Mouse (Mus musculus) testis, adult 2 months (tissue): Measurements from ENCODE around the gene Zfp628. TPM values are rescaled to one million over a fixed set of nuclear protein-coding genes. Genes with fewer than 3 reads are reported as not detected.
"Not testable (repeated sequence)": the region's sequence is repeated elsewhere in the genome, so short reads cannot be mapped to it uniquely, and the experiment has no call there.

Experiments used
- H3K27ac ChIP-seq: fragments of 200-500 bp; 2 replicates; pipeline ENCODE4 v1.5.1; 2012; ENCODE audit warnings: low read depth, low read length; ENCODE audit not compliant: control insufficient read depth, insufficient read depth
- H3K27me3 ChIP-seq: fragments of 200-500 bp; 2 replicates; pipeline ENCODE4 v1.6.1; 2012; ENCODE audit warnings: mild to moderate bottlenecking, low read length, moderate library complexity; ENCODE audit not compliant: control insufficient read depth, insufficient read depth
- H3K36me3 ChIP-seq: fragments of 200-500 bp; 2 replicates; pipeline ENCODE4 v1.6.1; 2012; ENCODE audit warnings: mild to moderate bottlenecking, low read length; ENCODE audit not compliant: control insufficient read depth, insufficient read depth
- H3K4me1 ChIP-seq: fragments of 200-500 bp; 2 replicates; pipeline ENCODE4 v1.6.1; 2012; ENCODE audit warnings: low read length; ENCODE audit not compliant: control insufficient read depth, insufficient read depth
- H3K4me3 ChIP-seq: fragments of 200-500 bp; 2 replicates; pipeline ENCODE4 v1.5.1; 2012; ENCODE audit warnings: low read depth, mild to moderate bottlenecking, low read length, moderate library complexity, mixed read lengths; ENCODE audit not compliant: control insufficient read depth
- CTCF ChIP-seq: fragments of 200-500 bp; IDR thresholded peaks from 2 replicates; pipeline ENCODE4 v1.5.1; 2012; ENCODE audit warnings: low read depth, mild to moderate bottlenecking, inconsistent platforms, low read length, moderate library complexity; ENCODE audit not compliant: control insufficient read depth, insufficient read depth, insufficient replicate concordance
- POLR2A ChIP-seq: fragments of 200-500 bp; IDR thresholded peaks from 2 replicates; pipeline ENCODE4 v1.6.1; 2012; ENCODE audit warnings: low read depth, mild to moderate bottlenecking, inconsistent platforms, low read length, moderate library complexity; ENCODE audit not compliant: control insufficient read depth
- polyA plus RNA-seq: library from polyadenylated mRNA; depleted of rRNA; stranded (reverse); fragments of >200 nt; gene quantifications from 2 replicates; pipeline ENCODE4 v1.2.3, GENCODE M21; 2012; rRNA removed

Zfp628 gene
- polyA plus RNA-seq: 8.8 and 10.5 TPM in 2 replicates

DNA sequence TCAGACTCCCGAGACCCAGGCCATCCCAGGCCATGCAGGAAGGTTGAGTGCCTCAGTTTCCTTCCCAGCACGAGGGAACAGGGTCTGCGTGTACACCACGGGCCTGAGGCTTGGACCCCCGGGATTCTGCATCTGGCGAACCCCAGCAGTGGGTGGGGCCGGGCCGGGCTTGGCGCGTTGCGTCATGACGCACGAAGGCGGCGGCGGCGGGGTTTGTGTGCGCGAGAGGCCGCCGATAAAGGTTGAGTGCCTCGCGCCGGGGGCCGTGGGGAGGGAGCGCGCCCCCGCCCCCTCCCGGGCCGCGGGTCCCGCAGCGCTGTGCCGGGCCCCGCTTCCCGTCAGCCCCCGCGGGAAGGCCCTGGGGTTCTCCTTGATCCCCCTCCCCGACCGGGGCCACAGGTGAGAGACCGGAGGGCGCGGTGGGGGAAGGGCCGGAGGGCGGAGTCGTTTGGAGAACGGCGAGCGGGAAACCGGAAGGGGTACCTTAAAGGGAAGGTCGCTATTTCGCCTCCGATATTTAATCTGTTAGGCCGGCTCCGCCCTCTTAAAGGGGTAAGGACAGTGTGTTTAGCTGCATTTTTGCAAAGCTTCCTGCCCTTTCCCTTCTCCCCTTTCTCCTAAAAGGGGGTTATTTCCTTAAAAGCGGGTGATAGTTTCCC lies at the start of gene Zfp628:
Gene Zfp628 (plus strand): TSS at position 211 of the 659 bp plus-strand sequence.
- no peak for TF ChIP-seq CTCF
- TF ChIP-seq POLR2A: no peak
- peak within 1 kb of the TSS; percentile 81 for H3K4me3 ChIP-seq

GRCm38 (mm10) chr7:4865579-4866493 lies 49.2 kb upstream of the Zfp628 start:
- no peaks in the 10 kb centered on the region for H3K36me3 ChIP-seq
- H3K27ac ChIP-seq: peak overlapping the region; percentile 83
- TF ChIP-seq POLR2A (peak; percentile 76), CTCF (no peak)
- H3K4me3 ChIP-seq: peak overlapping the region; percentile 95
- H3K4me1 ChIP-seq: peaks cover 11% of the 10 kb centered on the region
- no peaks in the 10 kb centered on the region for H3K27me3 ChIP-seq

More for the DNA sequence above, at the start of gene Zfp628:
- no peaks in the 10 kb centered on the region for H3K36me3 ChIP-seq
- peak within 1 kb of the TSS; percentile 45 for H3K27ac ChIP-seq
- peaks cover 12% of the 10 kb centered on the region for H3K4me1 ChIP-seq
- no peaks in the 10 kb centered on the region for H3K27me3 ChIP-seq

GRCm38 (mm10) chr7:4866631-4867180 lies 48.3 kb upstream of the Zfp628 start:
- Histone ChIP-seq H3K27me3 (no peaks in the 10 kb centered on the region), H3K36me3 (no peaks in the 10 kb centered on the region), H3K27ac (peak overlapping the region; percentile 83), H3K4me1 (peaks cover 11% of the 10 kb centered on the region), H3K4me3 (peak overlapping the region; percentile 95)
- no peak for TF ChIP-seq POLR2A

GRCm38 (mm10) chr7:4870133-4870532 lies 44.9 kb upstream of the Zfp628 start, which contains the start of gene Isoc2b:
TSS of gene Isoc2b (minus strand) at chr7:4870258.
- peaks cover 11% of the 10 kb centered on the region for H3K4me1 ChIP-seq
- H3K4me3 ChIP-seq: no peak within 1 kb of the TSS
- no peak for TF ChIP-seq POLR2A
- no peak for TF ChIP-seq CTCF
- H3K27me3 ChIP-seq: no peaks in the 10 kb centered on the region
- H3K27ac ChIP-seq: no peak within 1 kb of the TSS
- H3K36me3 ChIP-seq: no peaks in the 10 kb centered on the region

- TF ChIP-seq POLR2A (peak; percentile 97), CTCF (no peak)
- peaks cover 23% of the 10 kb centered on the region for H3K4me1 ChIP-seq
- peak within 1 kb of the TSS; percentile 75 for H3K27ac ChIP-seq
- no peaks in the 10 kb centered on the region for H3K27me3 ChIP-seq
- no peaks in the 10 kb centered on the region for H3K36me3 ChIP-seq
- peak within 1 kb of the TSS; percentile 83 for H3K4me3 ChIP-seq
Observed at GRCm38 (mm10) chr7:4876753-4877221, 38.2 kb upstream of the Zfp628 start, which contains the start of gene Isoc2a. TSS of gene Isoc2a (plus strand) at chr7:4877153.

DNA sequence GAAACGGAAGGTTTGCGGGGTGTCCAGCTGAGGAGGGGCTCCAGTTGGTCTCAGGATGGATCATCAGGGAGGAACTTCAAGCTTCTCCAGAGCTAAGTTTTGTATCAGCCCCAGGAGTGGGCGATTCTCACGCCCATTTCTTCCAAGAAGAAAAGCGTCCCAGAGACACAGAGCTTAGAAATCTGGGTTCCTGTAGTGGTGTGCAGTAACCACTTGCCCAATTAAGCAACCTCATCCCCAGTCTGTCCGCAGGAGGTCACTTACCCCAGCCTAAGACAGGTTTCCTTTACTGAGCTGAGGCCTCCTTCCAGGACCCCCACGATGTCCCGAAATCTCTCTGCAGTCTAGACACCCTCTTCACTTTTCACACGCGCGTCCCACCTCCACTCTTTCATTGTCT lies 37.8 kb upstream of the Zfp628 start:
- no peaks in the 10 kb centered on the region for H3K27me3 ChIP-seq
- no peak for TF ChIP-seq POLR2A
- no peak for TF ChIP-seq CTCF
- H3K36me3 ChIP-seq: no peaks in the 10 kb centered on the region
- H3K4me3 ChIP-seq: peak overlapping the region; percentile 83
- peaks cover 23% of the 10 kb centered on the region for H3K4me1 ChIP-seq
- peak overlapping the region; percentile 75 for H3K27ac ChIP-seq

DNA sequence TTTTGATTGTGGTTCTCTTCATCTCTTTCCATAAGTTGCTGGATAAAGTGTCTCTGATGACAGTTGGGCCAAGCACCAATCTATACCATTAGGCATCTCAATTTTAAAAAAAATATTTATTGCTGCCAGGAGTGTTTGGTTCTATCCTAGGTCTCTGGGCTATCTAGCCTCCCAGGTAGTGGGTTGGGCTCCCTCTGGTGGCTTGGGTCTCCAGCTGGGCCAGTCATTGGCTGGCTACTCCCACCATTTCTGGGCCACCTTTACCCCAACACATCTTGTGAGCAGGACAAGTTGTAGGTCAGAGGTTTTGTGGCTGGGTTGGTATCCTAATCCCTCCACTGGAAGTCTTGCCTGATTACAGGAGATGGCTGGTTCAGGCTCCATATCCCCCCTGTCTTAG lies 36.8 kb upstream of the Zfp628 start:
- no peaks in the 10 kb centered on the region for H3K27me3 ChIP-seq
- no peaks in the 10 kb centered on the region for H3K36me3 ChIP-seq
- no peak overlapping the region for H3K27ac ChIP-seq
- H3K4me1 ChIP-seq: peaks cover 23% of the 10 kb centered on the region
- no peak overlapping the region for H3K4me3 ChIP-seq
- TF ChIP-seq POLR2A (no peak), CTCF (no peak)

GRCm38 (mm10) chr7:4879036-4879435 lies 36.0 kb upstream of the Zfp628 start:
- not testable (repeated sequence) for H3K4me3 ChIP-seq, H3K27ac ChIP-seq, H3K27me3 ChIP-seq, H3K36me3 ChIP-seq
- H3K4me1 ChIP-seq: peaks cover 23% of the 10 kb centered on the region
